Mouse (Mus musculus) T-helper 17 cell (primary cell): Measurements from ENCODE around the gene Scd3.

ENCODE experiments used
- in situ Hi-C, 2 experiments: fragments of 300-600 bp; cut with MboI, MseI; formaldehyde crosslinking; loops; 1 replicate in 1 of 2; 2 replicates in 1 of 2; pipeline ENCODE4 v1.15.1; 2025; ENCODE audit warnings: high pct_unique_total_duplicates in 2 of 2

The Scd3 gene

DNA sequence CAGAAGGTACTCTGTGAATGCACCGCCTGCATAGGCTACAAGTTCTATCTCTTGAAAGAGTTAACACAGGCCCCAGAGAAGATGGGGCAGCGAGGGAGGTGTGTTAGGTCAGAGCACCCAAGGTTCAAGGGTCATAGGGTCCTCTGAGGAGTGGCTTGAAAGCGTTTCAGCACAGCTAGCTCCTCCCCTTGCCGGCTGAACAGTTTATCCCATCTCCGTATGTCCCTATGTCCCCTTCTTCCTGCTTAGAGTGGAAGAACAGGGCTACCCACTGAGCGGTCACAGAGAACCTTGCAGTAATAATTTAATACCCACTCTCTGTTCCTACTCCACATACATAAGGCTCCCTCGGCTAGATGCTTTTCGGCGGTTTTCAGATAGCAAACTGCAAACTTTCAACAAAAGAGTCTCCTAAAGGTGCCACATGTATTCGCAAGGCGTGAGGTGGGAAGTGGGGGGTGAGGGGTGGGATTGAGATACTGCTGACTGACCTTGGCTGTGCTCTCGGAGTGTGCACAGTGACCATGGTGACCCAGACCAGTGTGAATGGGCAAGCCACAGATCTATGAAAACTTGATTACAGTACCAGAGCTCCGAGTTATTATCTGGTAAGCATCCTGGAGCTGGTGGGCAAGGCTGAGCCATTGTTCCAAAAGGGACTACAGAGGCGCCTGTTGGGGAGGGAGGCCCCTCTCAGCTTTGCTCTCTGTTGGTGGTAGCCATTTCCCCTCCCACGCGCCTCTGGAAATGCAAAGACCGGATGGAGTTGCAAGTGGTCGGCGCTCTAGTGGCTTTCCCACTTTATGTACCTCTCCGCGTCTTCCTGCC, 90.1 kb downstream of the Scd3 start, which contains the start of gene Scd2:
Gene Scd2, plus strand, starts transcription at position 734 of the 828 bp plus-strand sequence.
- in situ Hi-C loops, result loop anchor here in 1 of 2 experiments (25.0 kb wide), 1 partner anchor 1769 kb away; no protein-coding TSS in a partner anchor
